Mouse (Mus musculus) intestine, embryonic 15.5 days (tissue): ENCODE results near the gene Gm20695. TPM values are rescaled to one million over a fixed set of nuclear protein-coding genes. Genes with fewer than 3 reads are reported as not detected.
"Not testable (repeated sequence)": the region's sequence is repeated elsewhere in the genome, so short reads cannot be mapped to it uniquely, and the experiment has no call there.

Experiments used
- ATAC-seq: fragments of 200-750 bp; cut with Nextera tagmentation; 2 replicates; pipeline ENCODE4 v1.8.0; 2017; ENCODE audit warnings: moderate TSS enrichment, moderate library complexity
- H3K27ac ChIP-seq: fragments of 300-500 bp; sonication (generic); 2 replicates; pipeline ENCODE4 v1.5.1; 2015; ENCODE audit warnings: mild to moderate bottlenecking, inconsistent platforms
- H3K27me3 ChIP-seq: fragments of 300-500 bp; sonication (generic); replicated peaks from 2 replicates; pipeline ENCODE4 v1.6.1; 2015; ENCODE audit warnings: inconsistent platforms
- H3K36me3 ChIP-seq: fragments of 300-500 bp; sonication (generic); 2 replicates; pipeline ENCODE4 v1.6.1; 2015; ENCODE audit warnings: inconsistent platforms
- H3K4me1 ChIP-seq: fragments of 300-500 bp; sonication (generic); replicated peaks from 2 replicates; pipeline ENCODE4 v1.6.1; 2015; ENCODE audit warnings: inconsistent platforms
- H3K4me2 ChIP-seq: fragments of 300-500 bp; sonication (generic); replicated peaks from 2 replicates; pipeline ENCODE4 v1.6.1; 2015; ENCODE audit warnings: mild to moderate bottlenecking, inconsistent platforms
- H3K4me3 ChIP-seq: fragments of 300-500 bp; sonication (generic); replicated peaks from 2 replicates; pipeline ENCODE4 v1.5.1; 2015; ENCODE audit warnings: inconsistent platforms
- H3K9ac ChIP-seq: fragments of 300-500 bp; sonication (generic); 2 replicates; pipeline ENCODE4 v1.6.1; 2015; ENCODE audit warnings: inconsistent platforms
- H3K9me3 ChIP-seq: fragments of 300-500 bp; sonication (generic); 2 replicates; pipeline ENCODE4 v1.6.1; 2016; ENCODE audit warnings: inconsistent platforms
- WGBS: fragments of 180-500 bp; shearing (Covaris S2); methylation state at CpG from one replicate; pipeline ENCODE4 v1.1.7; 2015; 5-methylcytosine and 5-hydroxymethylcytosine counted together
- polyA plus RNA-seq: library from polyadenylated mRNA; unstranded; fragments of >200 nt; fragmentation: Nextera tagmentation; extraction: Ambion mirVana; gene quantifications from 2 replicates; pipeline ENCODE4 v1.2.1, GENCODE M21; 2015

Gene Gm20695
- 1.2 and 1.6 TPM in 2 replicates for polyA plus RNA-seq

DNA sequence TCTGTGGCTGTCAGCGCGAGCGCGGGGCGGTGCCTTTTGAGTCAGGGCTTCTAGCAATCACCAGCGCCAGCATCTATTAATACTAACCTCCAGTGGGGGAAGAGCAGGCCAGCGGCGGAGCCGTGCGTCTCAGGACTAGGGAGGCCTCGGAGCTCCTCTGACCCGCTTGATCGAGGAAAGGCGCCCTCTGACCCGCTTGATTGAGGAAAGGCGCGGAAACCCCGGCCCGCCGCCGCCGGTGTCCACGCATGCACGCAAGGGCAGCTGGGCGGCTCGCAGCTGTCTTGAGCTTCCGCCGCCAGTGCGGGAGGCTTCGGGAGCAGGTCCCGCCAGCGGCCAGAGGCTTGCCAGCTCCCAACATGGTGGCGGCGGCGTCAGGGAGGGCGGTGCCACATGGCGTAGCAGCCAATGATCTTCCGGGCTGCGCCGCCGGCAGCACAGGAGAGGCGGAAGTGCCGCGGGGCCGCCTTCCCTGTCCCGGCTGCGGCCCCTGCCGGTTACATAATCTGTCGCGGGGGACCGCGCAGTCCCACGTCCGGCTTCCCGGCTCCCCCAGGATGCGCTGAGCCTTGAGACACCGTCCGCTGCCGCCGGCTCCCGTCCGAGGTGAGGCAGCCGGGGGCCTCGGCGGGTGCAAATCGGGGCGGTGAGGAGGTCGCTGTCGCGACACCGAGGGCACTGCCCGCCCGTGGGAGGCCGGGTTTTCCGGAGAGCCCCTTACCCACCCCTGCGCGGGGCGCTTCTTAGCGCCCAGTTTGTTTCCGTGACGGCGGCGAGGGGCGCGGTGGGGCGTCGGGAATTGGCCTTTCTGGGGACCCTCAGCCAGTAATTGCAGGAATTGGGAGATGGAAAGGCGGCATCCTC lies at the start of gene Gm20695, which contains the start of gene Zfp597:
TSS of gene Gm20695 (plus strand) at position 448 of the 864 bp plus-strand sequence.
TSS of gene Zfp597 (minus strand) at position 361 of the 864 bp plus-strand sequence.
- Histone ChIP-seq H3K9me3 (no peaks in the 10 kb centered on the region), H3K27me3 (no peaks in the 10 kb centered on the region), H3K4me3 (peak within 1 kb of the TSS; percentile 87), H3K4me2 (peak within 1 kb of the TSS; percentile 63), H3K4me1 (peaks cover 10% of the 10 kb centered on the region), H3K36me3 (no peaks in the 10 kb centered on the region), H3K27ac (peak within 1 kb of the TSS; percentile 89), H3K9ac (peak within 1 kb of the TSS; percentile 87)
- under 1% methylated on average over 88 of the region's 88 CpGs for WGBS
- ATAC-seq, result peak; percentile 100

DNA sequence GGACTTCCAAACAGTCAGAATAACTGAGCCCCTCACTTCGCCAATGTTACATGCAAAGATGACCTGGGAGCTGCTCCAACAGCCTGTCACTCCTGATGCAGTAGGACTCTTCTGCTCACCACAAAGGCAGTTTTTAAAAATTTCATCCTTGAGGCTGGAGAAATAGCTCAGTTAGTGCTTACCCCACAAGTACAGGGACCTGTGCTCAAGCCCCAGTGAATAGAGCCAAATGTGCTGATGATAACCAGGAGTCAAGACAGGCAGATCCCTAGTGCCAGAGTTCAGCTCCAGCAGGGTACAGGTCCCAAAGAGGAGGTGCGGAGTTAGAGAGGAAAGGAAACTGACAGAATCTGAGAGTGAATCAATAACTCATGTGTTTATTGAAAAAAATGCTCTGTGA lies 49.0 kb upstream of the Gm20695 start:
- no peak for ATAC-seq
- H3K27me3 ChIP-seq, result 0 out of 2 replicates have a peak, but pooled peaks cover 3% of the 10 kb centered on the region
- no peak overlapping the region for H3K4me2 ChIP-seq
- no peaks in the 10 kb centered on the region for H3K36me3 ChIP-seq
- H3K27ac ChIP-seq, result no peak overlapping the region
- H3K9me3 ChIP-seq, result no peaks in the 10 kb centered on the region
- H3K9ac ChIP-seq, result no peak overlapping the region
- no peaks in the 10 kb centered on the region for H3K4me1 ChIP-seq
- H3K4me3 ChIP-seq, result no peak overlapping the region
- WGBS, result 71% methylated on average over 2 of the region's 2 CpGs

DNA sequence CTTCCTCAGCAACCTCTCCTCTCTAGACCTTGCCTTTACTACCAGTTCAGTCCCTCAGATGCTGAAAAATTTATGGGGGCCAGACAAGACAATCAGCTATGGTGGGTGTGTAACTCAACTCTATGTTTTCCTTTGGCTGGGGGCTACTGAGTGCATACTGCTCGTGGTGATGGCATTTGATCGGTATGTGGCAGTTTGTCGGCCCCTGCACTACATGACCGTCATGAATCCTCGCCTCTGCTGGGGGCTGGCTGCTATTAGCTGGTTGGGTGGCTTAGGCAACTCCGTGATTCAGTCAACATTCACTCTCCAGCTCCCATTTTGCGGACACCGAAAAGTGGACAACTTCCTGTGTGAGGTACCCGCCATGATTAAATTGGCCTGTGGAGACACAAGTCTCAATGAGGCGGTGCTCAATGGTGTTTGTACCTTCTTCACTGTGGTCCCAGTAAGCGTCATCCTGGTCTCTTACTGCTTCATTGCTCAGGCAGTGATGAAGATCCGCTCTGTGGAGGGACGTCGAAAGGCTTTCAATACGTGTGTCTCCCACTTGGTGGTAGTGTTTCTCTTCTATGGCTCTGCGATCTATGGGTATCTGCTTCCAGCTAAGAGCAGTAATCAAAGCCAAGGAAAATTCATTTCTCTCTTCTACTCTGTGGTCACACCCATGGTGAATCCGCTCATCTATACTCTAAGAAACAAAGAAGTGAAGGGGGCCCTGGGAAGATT lies 45.1 kb upstream of the Gm20695 start:
- Histone ChIP-seq H3K4me3 (no peak overlapping the region), H3K9ac (no peak overlapping the region), H3K27me3 (0 out of 2 replicates have a peak, but pooled peaks cover 3% of the 10 kb centered on the region), H3K9me3 (no peaks in the 10 kb centered on the region), H3K4me2 (no peak overlapping the region), H3K36me3 (no peaks in the 10 kb centered on the region), H3K4me1 (no peaks in the 10 kb centered on the region), H3K27ac (no peak overlapping the region)
- WGBS, result 53% methylated on average over 17 of the region's 17 CpGs
- peak; percentile 49; the same call in 1 of the 2 replicates for ATAC-seq

DNA sequence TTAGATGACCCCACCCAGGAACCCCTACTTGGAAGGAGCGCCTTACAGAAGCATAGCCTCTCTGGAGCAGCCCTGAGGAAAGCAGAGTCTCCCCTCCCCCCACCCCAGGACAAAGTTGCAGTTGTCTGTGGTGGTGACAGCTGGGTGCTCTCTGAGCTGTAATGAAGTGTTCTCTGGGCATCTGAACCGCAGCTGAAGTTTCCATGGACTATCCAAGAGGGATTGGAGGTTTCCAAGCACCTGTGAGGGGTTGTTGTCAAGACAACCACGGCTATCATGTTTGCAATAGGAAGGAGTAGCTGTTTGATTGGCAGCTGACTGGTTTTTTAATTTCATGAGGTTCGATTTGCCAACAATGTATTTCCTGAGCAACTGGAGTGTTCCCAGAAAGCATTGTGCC lies 41.5 kb upstream of the Gm20695 start:
- Histone ChIP-seq H3K36me3 (no peaks in the 10 kb centered on the region), H3K9ac (no peak overlapping the region), H3K27ac (no peak overlapping the region), H3K4me3 (no peak overlapping the region), H3K27me3 (0 out of 2 replicates have a peak, but pooled peaks cover 3% of the 10 kb centered on the region), H3K4me1 (peaks cover 4% of the 10 kb centered on the region), H3K4me2 (no peak overlapping the region), H3K9me3 (no peaks in the 10 kb centered on the region)
- 33% methylated on average over 4 of the region's 4 CpGs for WGBS
- no peak for ATAC-seq

DNA sequence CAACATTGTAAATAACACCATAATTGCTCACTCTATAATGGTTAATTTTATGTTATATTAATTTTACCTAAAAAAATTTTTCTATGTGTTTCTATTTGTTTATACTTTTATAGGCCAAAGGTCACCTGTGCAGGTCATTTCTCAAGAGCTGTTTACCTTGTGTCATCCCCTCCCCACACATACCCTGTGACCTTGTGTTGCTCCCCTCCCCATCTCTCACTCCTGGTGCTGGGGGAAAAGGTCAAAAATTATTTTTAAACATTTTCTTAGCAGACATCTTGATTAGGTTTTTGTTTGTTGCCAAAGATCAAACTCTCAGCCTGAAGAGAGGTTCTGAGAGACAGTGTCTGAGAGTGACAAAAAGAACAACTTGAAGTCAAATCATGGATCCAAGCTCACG lies 40.7 kb upstream of the Gm20695 start:
- no peaks in the 10 kb centered on the region for H3K36me3 ChIP-seq
- no peak overlapping the region for H3K4me2 ChIP-seq
- H3K27ac ChIP-seq, result no peak overlapping the region
- H3K27me3 ChIP-seq, result 0 out of 2 replicates have a peak, but pooled peaks cover 3% of the 10 kb centered on the region
- peaks cover 5% of the 10 kb centered on the region for H3K4me1 ChIP-seq
- 53% methylated on average over 1 of the region's 1 CpGs for WGBS
- H3K9me3 ChIP-seq, result no peaks in the 10 kb centered on the region
- ATAC-seq, result no peak
- no peak overlapping the region for H3K4me3 ChIP-seq
- H3K9ac ChIP-seq, result no peak overlapping the region

DNA sequence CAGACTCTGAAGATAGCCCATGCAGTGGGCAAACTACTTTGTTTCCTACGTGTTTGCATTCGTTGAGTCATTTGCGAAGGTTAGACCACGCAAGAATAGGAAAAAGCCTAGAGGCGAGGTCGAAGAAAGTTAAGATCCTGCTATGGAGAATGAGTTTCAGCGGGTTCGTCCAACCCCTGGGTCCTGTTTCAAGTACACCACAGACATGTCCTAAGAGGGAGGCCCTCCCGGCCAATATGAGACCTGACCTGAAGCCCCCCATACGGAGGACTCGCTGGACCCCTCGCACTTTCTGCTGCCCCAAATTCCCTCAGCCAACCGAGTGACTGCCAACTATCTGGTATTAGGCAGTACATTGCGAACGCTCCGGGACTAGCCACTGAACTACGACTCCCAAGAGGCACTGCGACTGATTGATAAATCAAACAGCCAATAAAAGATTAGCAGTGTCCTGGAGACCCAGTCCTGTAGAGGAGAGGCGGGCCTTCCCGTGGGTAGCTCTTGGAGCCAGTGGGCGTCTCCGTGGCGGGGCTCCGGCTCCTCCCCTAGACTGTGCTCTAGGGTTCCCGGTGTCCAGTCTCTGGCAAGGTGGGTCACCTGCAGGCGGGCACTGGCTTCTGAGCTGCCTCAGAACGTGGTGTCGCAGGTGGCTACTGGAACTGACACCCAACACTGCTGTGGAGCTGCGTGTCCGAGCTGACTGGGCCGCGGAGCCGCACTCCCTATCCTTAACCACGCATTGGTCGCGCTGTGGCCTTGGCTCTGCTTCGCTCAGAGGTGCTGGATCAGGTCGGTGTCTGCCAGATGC lies 37.5 kb upstream of the Gm20695 start, which contains the start of gene Zfp174:
TSS of gene Zfp174 (plus strand) at position 558 of the 808 bp plus-strand sequence.
- H3K9me3 ChIP-seq, result no peaks in the 10 kb centered on the region
- WGBS, result 3% methylated on average over 38 of the region's 38 CpGs
- peak within 1 kb of the TSS; percentile 68 for H3K9ac ChIP-seq
- H3K36me3 ChIP-seq, result no peaks in the 10 kb centered on the region
- peak within 1 kb of the TSS; percentile 77 for H3K4me2 ChIP-seq
- peaks cover 5% of the 10 kb centered on the region for H3K4me1 ChIP-seq
- H3K27ac ChIP-seq, result no peak within 1 kb of the TSS
- H3K27me3 ChIP-seq, result no peaks in the 10 kb centered on the region
- peak; percentile 100 for ATAC-seq
- H3K4me3 ChIP-seq, result peak within 1 kb of the TSS; percentile 67

DNA sequence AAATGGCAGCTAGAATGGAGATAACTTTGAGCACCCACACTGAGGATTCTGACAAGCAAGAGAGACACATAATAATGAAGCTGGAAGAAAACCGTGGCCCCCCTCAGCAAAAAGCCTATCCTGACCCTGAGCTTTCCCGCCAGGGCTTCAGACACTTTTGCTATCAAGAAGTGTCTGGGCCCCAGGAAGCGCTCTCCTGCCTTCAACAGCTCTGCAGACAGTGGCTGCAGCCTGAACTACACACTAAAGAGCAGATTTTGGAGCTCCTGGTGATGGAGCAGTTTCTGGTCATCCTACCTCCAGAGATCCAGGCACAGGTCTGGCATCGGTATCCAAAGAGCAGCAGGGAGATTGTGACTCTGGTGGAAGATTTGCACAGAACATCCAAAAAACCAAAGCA lies 36.6 kb upstream of the Gm20695 start:
- Histone ChIP-seq H3K4me3 (peak overlapping the region; percentile 67), H3K9ac (no peak overlapping the region)

DNA sequence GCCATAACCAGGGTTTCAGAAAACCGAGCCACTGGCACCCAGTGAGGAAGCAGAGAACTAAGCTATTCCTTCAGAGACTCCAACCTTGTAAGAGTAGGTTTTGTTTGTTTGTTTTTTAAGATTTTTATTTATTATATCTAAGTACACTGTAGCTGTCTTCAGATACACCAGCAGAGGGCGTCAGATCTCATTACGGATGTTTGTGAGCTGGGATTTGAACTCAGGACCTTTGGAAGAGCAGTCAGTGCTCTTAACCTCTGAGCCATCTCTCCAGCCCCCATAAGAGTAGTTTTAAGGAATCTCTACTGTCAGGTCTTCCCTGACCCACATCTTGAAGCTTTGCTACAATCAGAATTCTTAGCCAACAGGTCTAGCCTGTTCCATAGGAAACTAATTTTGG lies 36.0 kb upstream of the Gm20695 start:
- ATAC-seq, result no peak
- WGBS, result 75% methylated on average over 3 of the region's 3 CpGs
- Histone ChIP-seq H3K4me3 (no peak overlapping the region), H3K27ac (no peak overlapping the region), H3K4me2 (no peak overlapping the region), H3K9ac (no peak overlapping the region), H3K36me3 (no peaks in the 10 kb centered on the region), H3K9me3 (no peaks in the 10 kb centered on the region), H3K27me3 (no peaks in the 10 kb centered on the region), H3K4me1 (peaks cover 5% of the 10 kb centered on the region)

More for the DNA sequence above, 36.6 kb upstream of the Gm20695 start:
- no peak for ATAC-seq
- Histone ChIP-seq H3K27me3 (no peaks in the 10 kb centered on the region), H3K4me1 (peaks cover 5% of the 10 kb centered on the region), H3K9me3 (no peaks in the 10 kb centered on the region), H3K27ac (no peak overlapping the region), H3K36me3 (no peaks in the 10 kb centered on the region), H3K4me2 (peak overlapping the region; percentile 77)
- 66% methylated on average over 4 of the region's 4 CpGs for WGBS

DNA sequence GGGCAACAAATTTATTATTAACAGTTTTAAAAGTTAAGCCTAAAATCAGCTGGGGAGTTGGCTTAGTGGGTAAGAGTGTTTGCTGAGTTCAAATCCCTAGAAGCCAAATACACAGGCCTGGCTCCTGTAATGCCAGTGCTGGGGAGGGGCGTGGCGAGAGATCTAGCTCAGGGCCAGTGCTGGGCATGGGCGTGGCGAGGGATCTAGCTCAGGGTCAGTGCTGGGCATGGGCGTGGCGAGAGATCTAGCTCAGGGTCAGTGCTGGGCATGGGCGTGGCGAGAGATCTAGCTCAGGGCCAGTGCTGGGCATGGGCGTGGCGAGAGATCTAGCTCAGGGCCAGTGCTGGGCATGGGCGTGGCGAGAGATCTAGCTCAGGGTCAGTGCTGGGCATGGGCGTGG lies 33.1 kb upstream of the Gm20695 start:
- ATAC-seq, result not testable (repeated sequence)
- 88% methylated on average over 13 of the region's 13 CpGs for WGBS

DNA sequence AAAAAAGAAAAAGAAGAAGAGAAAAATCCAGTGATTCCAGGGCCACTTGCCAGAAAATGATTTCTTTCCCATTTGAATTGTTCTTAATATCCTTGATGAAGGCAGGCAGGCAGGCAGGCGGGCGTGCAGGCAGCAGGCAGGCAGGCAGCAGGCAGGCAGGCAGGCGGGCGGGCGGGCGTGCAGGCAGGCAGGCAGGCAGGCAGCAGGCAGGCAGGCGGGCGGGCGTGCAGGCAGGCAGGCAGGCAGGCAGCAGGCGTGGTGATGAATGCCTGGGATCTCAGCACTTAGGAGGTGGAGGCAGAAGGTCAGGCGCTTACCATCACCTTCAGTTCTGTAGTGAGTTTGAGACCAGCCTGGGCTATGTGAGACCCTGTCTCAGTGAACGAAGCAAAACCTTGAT lies 31.9 kb upstream of the Gm20695 start:
- H3K4me1 ChIP-seq, result peaks cover 5% of the 10 kb centered on the region
- no peaks in the 10 kb centered on the region for H3K9me3 ChIP-seq
- WGBS, result 37% methylated on average over 12 of the region's 12 CpGs
- no peak overlapping the region for H3K27ac ChIP-seq
- no peaks in the 10 kb centered on the region for H3K27me3 ChIP-seq
- ATAC-seq, result no peak
- no peak overlapping the region for H3K9ac ChIP-seq
- no peak overlapping the region for H3K4me3 ChIP-seq
- no peak overlapping the region for H3K4me2 ChIP-seq
- H3K36me3 ChIP-seq, result no peaks in the 10 kb centered on the region

More for the DNA sequence above, 33.1 kb upstream of the Gm20695 start:
- H3K27ac ChIP-seq, H3K27me3 ChIP-seq, H3K9me3 ChIP-seq, H3K36me3 ChIP-seq, H3K4me1 ChIP-seq, H3K9ac ChIP-seq, H3K4me2 ChIP-seq, H3K4me3 ChIP-seq: not testable (repeated sequence)

DNA sequence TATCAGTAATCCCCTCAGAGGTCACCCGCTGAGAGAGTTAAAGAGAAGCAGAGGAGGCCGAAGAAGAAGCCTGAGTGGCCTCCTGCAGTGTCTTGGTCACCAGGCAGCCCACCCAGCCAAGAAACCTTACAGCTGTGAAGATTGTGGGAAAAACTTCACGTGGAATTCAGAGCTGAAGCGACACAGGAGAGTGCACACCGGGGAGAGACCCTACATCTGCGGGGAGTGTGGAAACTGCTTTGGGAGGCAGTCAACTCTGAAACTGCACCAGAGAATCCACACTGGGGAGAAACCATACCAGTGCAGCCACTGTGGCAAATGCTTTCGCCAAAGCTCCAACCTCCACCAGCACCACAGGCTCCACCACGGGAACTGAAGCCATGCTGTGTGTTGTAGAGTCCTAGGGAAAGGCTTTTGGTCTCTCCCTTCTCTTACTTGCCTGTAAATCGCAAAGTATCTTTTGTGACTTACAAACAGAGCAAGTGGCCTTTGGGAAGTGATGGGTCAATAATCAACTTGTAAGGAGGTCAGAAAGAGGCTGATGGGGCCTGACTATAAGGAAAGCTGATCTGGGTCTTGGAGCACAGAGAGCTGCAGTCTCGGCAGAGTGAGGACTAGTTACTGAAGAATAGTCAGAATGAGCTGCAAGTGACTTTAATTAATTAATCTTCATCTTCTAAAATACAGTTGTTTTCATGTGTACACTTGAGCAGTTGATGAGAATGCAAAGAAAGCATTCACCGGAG lies 29.8 kb upstream of the Gm20695 start:
- H3K9me3 ChIP-seq, result no peaks in the 10 kb centered on the region
- H3K27ac ChIP-seq, result no peak overlapping the region
- H3K4me2 ChIP-seq, result no peak overlapping the region
- no peak overlapping the region for H3K9ac ChIP-seq
- no peak for ATAC-seq
- H3K4me3 ChIP-seq, result no peak overlapping the region
- H3K36me3 ChIP-seq, result no peaks in the 10 kb centered on the region
- no peaks in the 10 kb centered on the region for H3K27me3 ChIP-seq
- WGBS, result 70% methylated on average over 11 of the region's 11 CpGs
- H3K4me1 ChIP-seq, result no peaks in the 10 kb centered on the region
